Mouse (Mus musculus): Measurements from ENCODE around the gene Mif4gd.
A peak's percentile ranks its signal among the peaks of the same experiment; 100 is the strongest.

The Mif4gd gene

DNA sequence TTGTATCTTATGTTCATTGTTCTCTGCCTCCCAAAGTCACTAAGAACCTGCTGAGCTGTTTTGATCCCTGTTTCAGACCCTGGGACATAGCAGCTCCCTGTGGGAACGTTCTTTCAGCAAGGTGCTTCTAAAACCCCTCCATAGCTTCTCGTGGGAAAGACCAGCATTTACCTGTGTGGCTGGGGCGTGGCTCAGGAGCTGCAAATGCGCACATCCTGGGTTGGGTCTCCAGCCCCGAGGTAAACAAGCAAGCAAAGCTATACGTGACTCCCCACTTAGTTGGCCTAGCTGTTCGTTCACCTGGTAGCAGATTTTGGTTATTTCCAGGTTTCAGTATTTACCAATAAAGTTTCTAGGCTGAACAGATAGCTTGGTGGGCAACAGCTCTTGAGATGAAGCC, 19.5 kb upstream of the Mif4gd start:
- no peak for DNase-seq

DNA sequence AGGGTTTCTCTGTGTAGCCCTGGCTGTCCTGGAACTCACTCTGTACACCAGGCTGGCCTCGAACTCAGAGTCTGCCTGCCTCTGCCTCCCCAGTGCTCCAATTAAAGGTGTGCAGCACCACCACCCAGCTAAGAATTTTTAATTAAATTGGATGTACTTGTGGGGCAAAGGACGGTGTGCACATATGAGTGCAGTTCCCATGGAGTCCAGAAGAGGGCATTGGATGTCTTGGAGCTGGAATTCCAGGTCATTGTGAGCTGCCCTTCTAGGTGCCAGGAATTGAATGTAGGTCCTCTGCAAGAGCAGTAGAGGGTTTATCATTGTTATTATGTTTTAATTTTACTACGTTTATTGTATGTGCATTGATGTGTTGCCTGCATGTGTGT, 18.7 kb upstream of the Mif4gd start:
- peak; percentile 94 for DNase-seq

DNA sequence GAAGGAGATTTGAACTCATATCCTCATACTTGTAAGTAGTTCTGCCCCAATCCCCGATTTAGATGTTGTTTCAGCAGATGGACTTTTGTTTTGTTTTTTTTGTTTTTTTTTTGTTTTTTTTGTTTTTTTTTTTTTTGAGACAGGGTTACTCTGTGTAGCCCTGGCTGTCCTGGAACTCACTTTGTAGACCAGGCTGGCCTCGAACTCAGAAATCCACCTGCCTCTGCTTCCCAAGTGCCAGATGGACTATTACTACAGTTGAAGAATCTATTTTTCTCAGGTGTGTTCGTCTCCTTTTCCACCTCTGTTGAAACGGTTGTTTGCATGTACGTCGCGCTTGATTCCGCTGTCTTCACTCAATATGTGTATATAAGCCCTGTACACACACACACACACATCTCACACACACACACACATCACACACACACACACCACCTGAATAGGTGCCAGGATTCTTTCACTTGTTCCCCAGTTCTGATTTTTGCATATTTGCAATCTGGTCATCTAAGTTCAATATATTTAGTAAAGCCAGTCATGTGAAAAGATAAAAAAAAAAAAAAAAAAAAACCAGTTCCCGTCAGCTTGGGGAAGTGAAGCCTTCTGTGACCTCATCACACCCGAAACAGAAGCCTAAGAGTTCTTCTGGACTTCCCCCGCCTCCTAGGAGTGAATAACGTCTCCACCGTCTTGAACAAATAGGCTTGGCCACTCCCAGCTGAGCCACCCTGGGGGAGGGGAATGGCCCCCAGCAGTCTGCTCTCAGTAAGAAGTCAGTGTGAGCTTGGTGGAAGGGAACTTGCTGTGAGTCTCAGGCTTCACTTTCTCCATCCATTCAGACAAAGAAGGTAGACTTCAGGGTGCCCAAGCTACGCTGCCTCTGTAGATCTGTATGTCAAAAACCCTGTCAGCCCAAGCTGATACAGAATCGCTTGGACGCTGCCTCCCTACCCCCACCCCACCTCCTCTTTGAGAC, 18.0 kb upstream of the Mif4gd start:
- peak; percentile 98 for DNase-seq

DNA sequence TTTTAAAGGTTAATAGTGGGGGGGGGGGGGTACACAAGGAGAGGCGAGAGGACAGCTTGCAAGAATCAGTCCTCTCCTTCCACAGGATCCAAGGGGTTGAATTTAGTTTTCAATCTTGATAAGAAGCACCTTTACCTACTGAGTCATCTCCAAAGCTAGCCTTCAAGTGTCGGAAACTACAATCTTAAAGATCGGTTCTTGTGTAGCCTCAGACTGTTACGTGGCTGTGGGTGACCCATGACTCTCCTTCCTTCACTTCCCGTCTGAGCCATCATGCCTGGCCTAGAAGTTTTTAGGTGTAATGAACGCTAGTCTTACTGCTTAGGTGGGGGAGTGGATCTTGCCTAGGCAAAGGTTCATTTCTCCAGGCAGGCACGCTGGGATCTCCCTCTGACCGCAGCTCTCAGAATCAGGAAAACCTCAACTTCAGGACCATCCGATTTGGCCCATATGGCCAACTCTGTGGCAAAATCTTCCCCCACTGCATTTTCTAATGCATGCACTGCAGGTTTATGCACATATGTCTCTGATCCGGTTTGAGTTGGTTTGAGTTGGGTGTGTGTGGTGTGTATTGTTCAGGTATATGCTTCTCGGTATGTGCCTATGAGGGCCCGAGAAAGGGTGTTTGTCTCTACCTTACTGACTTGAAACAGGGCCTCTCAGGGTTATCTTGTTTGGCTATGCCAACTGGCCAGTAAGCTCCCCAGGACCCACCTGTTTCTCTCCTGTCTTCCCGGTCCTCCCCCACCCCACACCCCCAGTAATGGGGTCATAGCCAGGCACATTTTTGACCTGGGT, 17.2 kb upstream of the Mif4gd start:
- peak; percentile 90 for DNase-seq

DNA sequence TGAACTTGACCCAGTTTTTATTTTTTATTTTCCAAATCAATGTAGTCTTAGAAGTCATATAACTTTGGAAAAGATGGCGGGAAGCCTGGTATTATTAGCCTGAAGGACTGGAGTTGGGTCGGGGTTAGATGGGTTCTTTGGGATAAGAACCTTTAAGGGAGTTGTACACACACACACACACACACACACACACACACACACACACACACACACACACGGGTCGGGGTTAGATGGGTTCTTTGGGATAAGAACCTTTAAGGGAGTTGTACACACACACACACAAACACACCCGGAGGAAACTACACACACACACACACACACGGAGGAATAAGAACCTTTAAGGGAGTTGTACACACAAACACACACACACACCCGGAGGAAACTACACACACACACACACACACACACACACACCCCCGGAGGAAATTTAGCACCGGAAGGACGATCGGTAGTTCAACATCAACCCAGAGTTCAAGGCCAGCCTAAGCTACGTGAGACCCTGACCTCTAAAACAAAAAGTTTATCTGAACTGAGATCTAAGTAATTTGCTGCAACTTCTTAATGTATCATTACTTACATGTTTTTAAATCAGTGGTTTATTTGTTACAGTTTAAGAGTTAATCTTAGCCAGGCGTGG, 15.8 kb upstream of the Mif4gd start:
- DNase-seq: peak; percentile 89

DNA sequence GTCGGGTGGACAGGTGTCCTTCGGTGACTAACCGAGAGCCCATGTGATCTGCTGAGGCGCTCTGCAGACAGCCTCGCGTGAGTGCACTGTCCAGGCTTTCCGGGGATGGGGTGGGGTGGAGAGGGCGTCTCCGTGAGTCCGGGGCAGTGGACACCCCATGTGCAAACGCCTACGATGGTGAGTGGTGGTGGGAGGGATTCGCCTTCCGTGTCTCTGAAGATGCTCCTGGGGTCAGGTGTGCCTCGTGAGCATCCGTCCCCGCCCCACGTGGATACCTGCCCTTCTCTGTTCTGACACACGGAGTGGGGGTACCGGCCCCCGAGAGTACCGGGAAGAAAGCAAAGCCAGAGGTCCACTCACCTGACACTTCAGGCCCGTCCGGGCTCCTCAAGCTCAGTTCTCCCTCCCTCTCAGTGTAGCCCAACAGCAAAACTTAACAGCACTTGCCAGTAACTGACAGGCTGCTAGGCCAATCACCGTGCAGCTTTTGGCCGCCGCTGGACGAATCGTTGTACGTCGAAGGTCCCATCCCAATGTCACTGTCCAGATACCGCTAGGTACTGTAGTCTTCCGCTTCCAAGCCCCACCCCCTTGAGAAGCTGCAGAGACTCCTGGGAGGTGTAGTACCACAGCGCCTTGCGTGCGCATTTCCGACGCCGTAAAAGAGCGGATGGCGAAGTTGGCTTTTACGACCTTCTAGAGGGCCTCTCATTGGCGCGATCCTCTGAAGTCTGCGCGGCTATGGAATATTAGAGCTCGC, 15.1 kb upstream of the Mif4gd start, which contains the start of gene Slc25a19:
Gene Slc25a19, minus strand, starts transcription at position 591 of the 760 bp plus-strand sequence.
- DNase-seq: peak; percentile 100

DNA sequence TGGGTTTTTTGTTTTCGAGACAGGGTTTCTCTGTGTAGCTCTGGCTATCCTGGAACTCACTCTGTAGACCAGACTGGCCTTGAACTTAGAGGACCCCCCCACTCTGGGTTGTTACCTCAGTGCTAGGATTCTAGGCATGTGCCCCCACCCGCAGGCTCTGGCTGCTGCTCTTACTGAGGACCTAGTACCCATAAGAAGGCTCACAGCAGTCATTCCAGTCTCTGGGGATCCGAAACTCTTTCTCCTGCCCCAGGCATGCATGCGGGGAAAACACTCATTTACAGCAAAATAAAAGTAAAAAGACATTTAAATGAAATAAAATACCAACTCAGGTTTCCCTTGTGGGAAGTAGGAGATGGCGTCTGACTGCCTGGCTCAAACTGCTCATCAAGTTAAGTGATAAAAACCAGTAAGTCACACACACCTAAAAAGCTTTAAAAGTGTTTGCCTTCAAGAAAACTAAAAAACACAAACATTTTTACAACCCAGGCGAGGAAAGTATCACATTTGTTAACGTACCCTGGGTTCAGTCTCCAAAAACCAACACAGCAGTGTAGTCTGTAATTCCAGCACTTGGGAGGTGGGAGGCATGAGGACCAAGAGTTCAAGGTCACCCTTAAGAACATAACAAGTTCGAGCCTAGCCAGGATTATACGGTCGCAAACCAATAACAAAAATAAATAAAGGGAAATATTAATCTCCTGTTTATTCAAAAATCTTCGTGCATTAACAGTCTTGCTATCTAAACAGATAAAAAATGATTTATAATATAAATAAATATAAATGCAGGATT, 14.3 kb upstream of the Mif4gd start:
- no peak for DNase-seq

DNA sequence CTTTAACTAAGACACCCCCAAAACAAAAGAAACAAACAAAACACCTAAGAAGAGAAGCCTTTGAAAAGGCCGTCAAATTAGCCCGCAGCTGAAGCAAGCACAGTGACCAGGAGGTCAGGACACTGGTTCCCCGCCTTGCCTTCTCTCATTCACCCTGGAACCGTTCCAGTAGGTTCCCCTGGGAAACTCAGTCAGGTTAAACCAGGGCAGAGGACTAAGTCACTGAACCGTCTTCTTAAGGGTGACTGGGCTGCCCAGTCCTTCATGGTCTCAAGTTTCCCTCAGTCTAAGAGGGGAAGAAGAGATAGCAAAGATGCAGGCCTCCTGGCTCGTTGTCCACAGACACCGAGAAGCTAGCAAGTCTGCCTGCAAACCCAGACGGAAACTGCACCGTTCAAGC, 13.1 kb upstream of the Mif4gd start:
- peak; percentile 91 for DNase-seq

DNA sequence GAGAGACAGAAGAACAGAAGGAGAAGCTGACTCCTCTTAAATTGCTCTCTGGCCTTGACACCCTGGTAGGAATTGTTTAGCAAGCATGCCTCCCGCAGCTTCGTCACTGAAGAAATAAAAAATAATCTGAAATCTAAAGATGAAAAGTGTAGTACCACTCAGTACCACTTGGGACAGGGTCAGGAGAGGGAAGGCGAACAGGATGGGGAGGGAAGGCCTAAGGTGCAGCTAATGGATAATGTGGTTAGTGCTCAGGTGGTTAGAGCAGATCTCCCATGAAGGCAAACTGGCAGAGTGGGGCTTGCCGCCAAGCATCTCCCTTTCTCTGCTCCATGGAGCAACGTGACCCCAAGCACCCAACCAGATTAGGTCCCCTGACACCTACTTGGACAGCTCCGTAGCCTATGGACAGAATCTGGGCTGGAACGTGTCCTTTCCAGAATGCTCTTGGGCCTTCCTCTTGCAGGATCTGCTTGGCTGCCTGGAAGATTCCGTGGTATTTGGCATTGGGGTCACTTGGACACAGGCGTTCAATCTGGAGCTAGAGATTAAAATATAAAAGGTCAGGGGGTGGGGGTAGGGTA, 10.8 kb upstream of the Mif4gd start:
- peak; percentile 93 for DNase-seq

DNA sequence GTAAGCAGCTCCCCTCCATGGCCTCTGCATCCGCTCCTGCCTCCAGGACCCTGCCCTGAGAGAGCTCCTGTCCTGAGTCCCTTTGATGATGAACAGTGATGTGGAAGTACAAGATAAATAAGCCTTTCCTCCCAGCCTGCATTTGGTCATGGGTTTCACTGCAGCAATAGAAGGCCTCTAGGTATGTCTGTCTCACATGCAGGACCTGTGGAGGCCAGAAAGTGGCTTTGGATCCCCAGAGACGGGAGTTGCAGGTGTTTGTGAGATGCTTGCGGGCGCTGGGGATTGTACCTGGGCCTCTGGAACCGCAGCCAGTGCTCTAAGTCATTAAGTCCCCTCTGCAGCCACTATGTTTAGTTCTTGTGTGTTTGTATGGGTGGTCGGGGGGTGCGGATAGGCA, 7.2 kb upstream of the Mif4gd start:
- DNase-seq: peak; percentile 86

DNA sequence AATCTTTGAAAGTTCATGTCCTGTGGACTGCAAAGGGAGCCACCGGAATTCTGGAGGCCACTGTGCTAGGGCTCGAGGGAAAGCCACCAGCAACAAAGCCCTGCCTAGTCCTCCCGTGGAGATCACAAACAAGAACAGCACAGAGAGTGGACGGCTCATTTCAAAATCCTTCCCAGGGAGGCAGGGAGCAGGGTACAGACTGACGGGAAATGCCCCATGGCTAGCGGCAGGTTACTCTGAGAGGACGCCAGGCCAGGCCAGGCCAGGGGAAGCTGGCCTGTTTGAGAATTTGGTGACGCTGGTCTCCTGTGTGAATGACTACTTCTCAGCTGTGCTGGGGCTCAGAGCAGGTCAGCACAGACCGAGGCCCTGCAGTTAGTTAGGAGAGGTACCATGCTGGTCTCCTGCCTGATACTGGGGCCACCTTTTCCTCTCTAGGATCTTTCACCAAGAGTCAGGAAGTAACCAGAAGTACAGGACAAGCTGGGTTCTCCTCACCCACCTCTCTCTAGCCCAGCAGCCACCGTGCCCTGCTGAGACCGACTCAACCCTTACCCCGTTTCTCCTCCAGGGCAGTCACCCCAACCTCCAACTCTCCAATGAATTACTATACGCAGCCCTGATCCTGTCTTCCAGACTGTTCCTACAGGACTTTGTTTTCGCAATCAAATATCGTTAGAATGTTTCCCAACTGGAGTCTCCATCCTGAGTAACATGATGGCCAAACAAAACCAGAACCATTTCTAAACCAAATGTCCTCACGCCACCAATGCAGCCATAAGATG, 6.2 kb upstream of the Mif4gd start:
- DNase-seq: peak; percentile 87

DNA sequence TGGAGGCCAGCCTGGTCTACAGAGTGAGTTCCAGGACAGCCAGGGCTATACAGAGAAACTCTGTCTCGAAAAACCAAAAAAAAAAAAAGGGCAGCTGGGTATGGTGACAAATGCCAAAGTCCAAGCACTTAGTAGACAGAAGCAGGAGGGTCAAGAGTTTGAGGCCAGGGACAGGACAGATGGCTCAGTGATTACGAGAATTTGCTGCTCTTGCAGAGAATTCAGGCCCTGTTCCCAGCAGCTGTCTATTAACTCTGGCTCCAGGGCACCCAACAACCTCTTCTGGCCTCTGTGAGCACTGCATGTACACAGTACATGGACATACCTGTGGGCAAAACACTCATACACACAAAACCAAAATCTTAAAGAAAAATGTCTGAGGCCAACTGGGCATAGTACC, 5.2 kb upstream of the Mif4gd start:
- DNase-seq: no peak

DNA sequence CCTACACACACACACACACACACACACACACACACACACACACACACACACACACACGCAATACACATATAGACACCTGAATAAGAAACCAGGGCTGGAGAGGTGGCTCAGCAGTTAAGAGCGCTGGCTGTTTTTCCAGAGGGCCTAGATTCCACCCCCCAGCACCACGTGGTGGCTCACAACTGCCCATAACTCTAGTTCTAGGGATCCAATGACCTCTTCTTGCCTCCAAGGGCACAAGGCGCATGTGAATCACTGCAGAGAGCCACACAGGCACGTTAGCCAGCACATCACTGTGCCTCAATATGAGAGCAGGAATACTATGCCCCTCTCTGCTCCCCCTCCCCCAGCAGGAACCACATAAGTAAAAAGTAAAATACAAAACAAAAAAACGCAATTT, 4.1 kb upstream of the Mif4gd start:
- no peak for DNase-seq

DNA sequence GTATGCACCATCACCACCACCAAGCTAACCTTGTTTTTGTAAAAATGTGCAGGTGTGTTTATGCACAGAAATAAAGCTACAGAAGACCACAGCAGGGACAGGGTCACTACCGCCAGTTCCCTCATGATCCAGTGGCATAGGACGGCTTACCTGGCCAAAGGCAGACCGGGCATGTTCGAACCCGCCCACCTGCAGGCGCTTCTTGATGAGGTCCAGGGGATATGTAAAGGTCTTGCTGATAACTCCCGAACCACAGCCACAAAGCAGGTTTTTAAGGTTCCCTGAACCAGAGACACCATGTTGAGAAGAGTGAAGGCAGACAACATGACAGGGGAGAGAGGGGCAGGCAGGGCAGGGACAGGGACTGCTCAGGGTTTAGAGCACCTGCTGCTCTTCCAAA, 3.6 kb upstream of the Mif4gd start:
- DNase-seq: no peak

DNA sequence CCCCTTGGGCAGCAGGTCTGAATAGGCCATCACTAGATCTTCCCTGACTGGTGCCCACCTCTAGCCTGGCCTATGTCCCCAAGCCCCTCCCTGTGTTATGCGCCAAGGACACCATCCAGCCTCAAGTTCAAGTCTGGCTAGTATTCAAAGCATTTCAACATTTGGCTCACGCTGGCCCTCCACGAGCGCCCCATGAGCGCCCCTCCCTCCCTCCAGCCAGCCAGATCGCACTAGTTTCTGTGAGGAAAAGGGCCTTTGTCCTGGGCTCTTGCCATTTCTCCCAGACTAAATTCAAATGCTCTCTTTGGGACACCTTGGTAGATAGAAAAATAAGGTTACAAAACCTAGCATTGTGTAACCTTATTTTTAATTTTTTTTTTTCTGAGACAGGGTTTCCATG, 3.1 kb upstream of the Mif4gd start:
- DNase-seq: no peak

DNA sequence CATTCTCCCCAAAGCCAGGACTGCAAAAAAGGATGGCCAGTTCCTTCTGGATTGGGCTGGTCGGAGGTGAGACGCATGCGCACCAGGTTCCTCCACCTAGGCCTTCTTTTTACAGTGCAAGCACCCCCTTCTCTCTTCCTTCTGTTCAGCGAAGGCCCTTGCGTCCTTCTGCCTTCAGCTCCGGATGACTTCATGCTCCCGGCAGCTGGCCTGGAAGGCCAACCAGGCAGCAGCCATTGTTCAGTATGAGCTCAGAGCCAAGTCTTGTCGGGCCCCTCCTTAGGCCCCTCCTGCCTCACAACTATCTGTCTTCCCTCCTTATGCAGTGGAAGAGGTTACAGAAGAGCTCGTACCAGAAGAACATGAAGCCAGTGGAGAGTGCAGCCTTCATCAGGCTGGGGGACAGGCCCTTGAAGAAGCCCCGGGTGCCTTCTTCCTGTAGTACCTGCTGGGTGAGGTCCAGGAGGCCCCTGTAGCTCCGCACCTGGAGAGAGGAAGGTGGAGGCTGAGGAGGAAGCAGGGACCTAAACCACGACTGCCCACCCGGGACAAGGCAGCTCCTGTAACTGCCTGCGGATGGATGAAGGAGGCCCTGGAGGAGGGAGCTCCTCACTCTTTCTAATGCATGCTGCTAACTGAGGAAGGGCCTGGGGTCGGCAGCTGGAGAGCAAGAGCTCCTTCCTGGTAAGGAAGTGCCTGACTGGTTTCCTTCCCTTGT, 2.5 kb upstream of the Mif4gd start:
- peak; percentile 94 for DNase-seq

DNA sequence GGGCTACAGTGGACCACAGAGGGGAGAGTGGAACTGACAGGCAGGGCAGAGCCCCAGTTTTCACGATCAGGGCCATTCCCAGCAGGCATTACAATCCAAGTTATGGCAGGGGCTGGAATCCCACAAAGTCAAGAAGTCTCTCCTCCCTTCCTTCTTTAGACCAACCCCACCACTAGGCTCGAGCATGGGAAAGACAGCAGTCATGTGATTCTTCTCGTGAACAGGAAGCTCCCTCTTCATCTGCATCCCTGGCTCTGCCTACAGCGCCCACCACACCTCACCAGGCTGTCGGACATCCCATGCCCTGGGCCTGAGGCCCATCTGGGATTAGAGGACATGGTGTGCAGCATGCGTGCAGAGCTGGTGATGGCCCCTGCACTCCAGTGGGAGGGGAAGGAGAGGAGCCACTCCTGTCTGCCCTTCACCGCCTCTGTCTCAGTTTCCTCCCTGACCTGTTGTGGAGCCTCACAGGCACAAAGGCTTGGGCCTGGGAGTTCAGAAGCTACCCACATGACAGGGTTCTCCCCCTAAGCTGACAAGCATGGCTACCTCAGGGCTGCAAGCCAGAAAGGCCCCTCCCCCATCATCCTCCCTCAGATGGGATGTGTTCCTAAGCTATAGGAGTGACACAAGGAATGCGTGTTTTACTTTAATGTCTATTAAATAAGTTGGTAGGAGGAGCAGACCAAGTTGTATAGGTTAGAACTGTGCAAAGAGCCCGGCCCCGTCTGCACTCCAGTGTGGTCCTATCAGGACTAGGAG, 1.8 kb upstream of the Mif4gd start:
- DNase-seq: peak; percentile 94

DNA sequence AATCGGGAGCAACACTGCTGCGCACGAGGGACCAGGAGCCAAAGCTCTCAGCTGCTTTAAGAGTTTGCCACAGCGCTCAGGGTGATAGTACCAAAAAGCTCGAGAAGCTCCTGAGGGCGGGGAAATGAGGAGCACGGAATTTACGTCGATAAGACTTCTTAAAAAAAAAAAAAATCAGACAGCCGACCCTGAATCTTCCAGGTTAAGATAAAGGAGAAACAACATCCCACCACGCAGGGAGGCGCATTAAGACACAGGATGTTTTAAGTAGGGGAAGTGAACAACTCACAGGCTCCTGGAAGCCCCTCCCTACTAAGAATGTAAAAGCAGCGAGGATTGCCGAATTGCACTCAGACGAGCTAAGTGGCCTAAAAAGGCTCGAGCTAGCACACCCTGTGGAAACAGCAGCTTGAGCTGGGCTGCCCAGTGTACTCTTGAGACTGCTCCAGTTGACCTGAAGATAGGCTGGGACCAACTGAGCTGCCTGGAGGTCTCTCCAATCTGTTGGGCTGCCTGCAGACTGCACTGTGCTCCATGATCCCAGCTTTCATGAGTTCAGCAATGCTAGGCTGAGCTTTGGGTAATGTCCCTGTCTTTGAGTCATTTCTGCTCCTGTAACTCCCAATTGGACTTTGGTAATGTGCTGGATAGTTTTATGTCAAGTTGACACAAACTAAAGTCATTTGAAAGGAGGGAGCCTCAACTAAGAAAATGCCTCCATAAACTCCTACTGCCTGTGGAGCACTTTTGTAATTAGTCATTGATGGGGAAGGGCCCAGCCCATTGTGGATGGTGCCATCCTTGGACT, 573 bp upstream of the Mif4gd start:
- DNase-seq: peak; percentile 96

Data from heart, adult 11 months (tissue).